Mouse (Mus musculus): ENCODE measurements at regions not wholly inside any gene's neighbourhood (a gene's known extent, or its start where the extent isn't known, plus 50 kb on each side); places are given as distances from the start of the nearest gene placed in this dataset.
A peak's percentile ranks its signal among the peaks of the same experiment; 100 is the strongest.

- no peak for TF ChIP-seq CTCF (IDR thresholded peaks at IDR 0.05; ENCODE audit: low read depth)
- H3K9me3 ChIP-seq (ENCODE audit: low read length) = no peaks in the 10 kb centered on the region
- no peak overlapping the region for H3K9ac ChIP-seq
- no peak overlapping the region for H3K4me2 ChIP-seq (ENCODE audit: low read depth)
- H3K36me3 ChIP-seq (ENCODE audit: insufficient read depth) = no peaks in the 10 kb centered on the region
- H3K4me1 ChIP-seq (ENCODE audit: insufficient read depth) = no peaks in the 10 kb centered on the region
- WGBS = 88% methylated on average over 3 of the region's 3 CpGs
- no peaks in the 10 kb centered on the region for H3K27me3 ChIP-seq (ENCODE audit: insufficient read depth, low read length)
- ATAC-seq (no peak), DNase-seq (no peak)
- H3K27ac ChIP-seq (ENCODE audit: low read depth, low read length) = no peak overlapping the region
- H3K4me3 ChIP-seq (ENCODE audit: low read depth, low read length) = no peak overlapping the region
Measured at GRCm38 (mm10) chr1:105075728-105076127, 280.8 kb downstream of the Rnf152 start.

- Histone ChIP-seq H3K36me3 (ENCODE audit: insufficient read depth) (no peaks in the 10 kb centered on the region), H3K27me3 (ENCODE audit: insufficient read depth, low read length) (no peaks in the 10 kb centered on the region), H3K9me3 (ENCODE audit: low read length) (no peaks in the 10 kb centered on the region), H3K9ac (no peak overlapping the region), H3K4me3 (ENCODE audit: low read depth, low read length) (no peak overlapping the region), H3K4me1 (ENCODE audit: insufficient read depth) (no peaks in the 10 kb centered on the region), H3K4me2 (ENCODE audit: low read depth) (no peak overlapping the region), H3K27ac (ENCODE audit: low read depth, low read length) (no peak overlapping the region)
- TF ChIP-seq CTCF (IDR thresholded peaks at IDR 0.05; ENCODE audit: low read depth) = no peak
- ATAC-seq (no peak), DNase-seq (no peak)
- WGBS = 73% methylated on average over 1 of the region's 1 CpGs
Measured at GRCm38 (mm10) chr1:105074326-105074725, 282.2 kb downstream of the Rnf152 start.

GRCm38 (mm10) chr1:105070661-105071455, 285.7 kb downstream of the Rnf152 start:
- no peak overlapping the region for H3K4me3 ChIP-seq (ENCODE audit: low read depth, low read length)
- no peaks in the 10 kb centered on the region for H3K36me3 ChIP-seq (ENCODE audit: insufficient read depth)
- no peak for ATAC-seq
- H3K9ac ChIP-seq = no peak overlapping the region
- no peaks in the 10 kb centered on the region for H3K9me3 ChIP-seq (ENCODE audit: low read length)
- no peaks in the 10 kb centered on the region for H3K4me1 ChIP-seq (ENCODE audit: insufficient read depth)
- H3K4me2 ChIP-seq (ENCODE audit: low read depth) = no peak overlapping the region
- no peak overlapping the region for H3K27ac ChIP-seq (ENCODE audit: low read depth, low read length)
- 43% methylated on average over 3 of the region's 3 CpGs for WGBS
- no peak for TF ChIP-seq CTCF (IDR thresholded peaks at IDR 0.05; ENCODE audit: low read depth)
- DNase-seq = no peak
- no peaks in the 10 kb centered on the region for H3K27me3 ChIP-seq (ENCODE audit: insufficient read depth, low read length)

DNA sequence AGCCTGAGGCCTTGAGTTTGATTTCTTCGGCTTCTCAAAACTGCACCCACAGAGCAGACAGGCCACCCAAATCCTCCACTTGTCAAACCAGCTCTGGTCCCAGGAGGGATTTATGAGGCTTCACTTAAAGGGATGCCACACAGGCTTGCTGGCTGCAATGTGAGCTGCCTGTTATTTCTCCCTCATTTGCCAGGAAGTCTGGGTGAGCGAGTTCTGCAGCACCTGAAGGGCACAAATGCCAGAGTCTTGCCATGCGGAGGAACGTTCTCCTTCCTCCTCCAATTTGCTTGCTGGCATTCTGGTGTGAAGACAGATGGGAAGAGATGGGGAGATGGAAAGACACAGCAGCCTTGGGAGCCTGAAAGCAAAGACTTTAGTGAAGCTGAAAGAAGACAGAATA, 288.6 kb downstream of the Rnf152 start:
- Histone ChIP-seq H3K36me3 (ENCODE audit: insufficient read depth) (no peaks in the 10 kb centered on the region), H3K9ac (no peak overlapping the region), H3K4me2 (ENCODE audit: low read depth) (no peak overlapping the region), H3K27ac (ENCODE audit: low read depth, low read length) (peak overlapping the region; percentile 15; the same call in 1 of the 2 replicates), H3K4me3 (ENCODE audit: low read depth, low read length) (no peak overlapping the region), H3K4me1 (ENCODE audit: insufficient read depth) (no peaks in the 10 kb centered on the region), H3K27me3 (ENCODE audit: insufficient read depth, low read length) (no peaks in the 10 kb centered on the region), H3K9me3 (ENCODE audit: low read length) (no peaks in the 10 kb centered on the region)
- ATAC-seq = peak; percentile 55; the same call in 1 of the 2 replicates
- WGBS = 60% methylated on average over 4 of the region's 4 CpGs
- DNase-seq = peak; percentile 49
- TF ChIP-seq CTCF (IDR thresholded peaks at IDR 0.05; ENCODE audit: low read depth) = no peak

DNA sequence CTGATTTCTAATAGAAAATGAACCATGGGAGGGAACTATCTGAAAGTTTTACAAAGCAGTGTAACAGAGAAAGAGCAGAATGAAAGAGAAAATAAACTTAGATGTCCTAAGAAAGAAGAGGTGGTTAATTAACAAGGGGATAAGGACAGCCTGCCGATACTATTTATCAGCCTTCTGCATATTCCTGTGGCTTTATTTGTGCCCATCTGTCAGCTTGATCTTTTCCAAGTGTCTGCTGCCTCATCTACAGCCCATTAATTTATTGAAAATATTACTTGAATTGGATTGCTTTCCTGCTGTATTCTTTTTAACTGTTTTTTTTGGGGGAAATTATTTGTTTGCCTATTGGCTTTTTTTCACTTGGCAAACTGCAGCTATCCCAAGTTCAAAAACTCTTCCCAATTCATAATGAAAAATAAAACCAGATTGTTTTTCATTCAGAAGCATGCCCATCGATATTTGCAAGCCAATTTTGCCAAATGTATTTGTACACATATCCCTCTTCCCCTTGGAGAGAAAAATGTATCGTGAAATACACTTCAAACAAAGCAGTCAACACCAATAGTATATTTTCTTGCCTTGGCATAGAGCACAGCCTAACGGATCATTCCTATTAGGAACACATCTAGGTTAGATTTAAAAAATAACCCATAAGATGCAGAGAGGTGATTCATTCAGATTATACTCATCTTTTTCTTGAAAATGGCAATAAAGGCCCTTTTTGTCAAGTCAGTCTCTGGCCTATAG, 289.3 kb downstream of the Rnf152 start:
- WGBS = 48% methylated on average over 4 of the region's 4 CpGs
- no peak overlapping the region for H3K4me2 ChIP-seq (ENCODE audit: low read depth)
- no peaks in the 10 kb centered on the region for H3K9me3 ChIP-seq (ENCODE audit: low read length)
- H3K9ac ChIP-seq = no peak overlapping the region
- no peak overlapping the region for H3K4me3 ChIP-seq (ENCODE audit: low read depth, low read length)
- H3K27me3 ChIP-seq (ENCODE audit: insufficient read depth, low read length) = no peaks in the 10 kb centered on the region
- H3K27ac ChIP-seq (ENCODE audit: low read depth, low read length) = no peak overlapping the region
- DNase-seq = peak; percentile 9
- no peaks in the 10 kb centered on the region for H3K4me1 ChIP-seq (ENCODE audit: insufficient read depth)
- no peak for ATAC-seq
- TF ChIP-seq CTCF (IDR thresholded peaks at IDR 0.05; ENCODE audit: low read depth) = no peak
- H3K36me3 ChIP-seq (ENCODE audit: insufficient read depth) = no peaks in the 10 kb centered on the region

DNA sequence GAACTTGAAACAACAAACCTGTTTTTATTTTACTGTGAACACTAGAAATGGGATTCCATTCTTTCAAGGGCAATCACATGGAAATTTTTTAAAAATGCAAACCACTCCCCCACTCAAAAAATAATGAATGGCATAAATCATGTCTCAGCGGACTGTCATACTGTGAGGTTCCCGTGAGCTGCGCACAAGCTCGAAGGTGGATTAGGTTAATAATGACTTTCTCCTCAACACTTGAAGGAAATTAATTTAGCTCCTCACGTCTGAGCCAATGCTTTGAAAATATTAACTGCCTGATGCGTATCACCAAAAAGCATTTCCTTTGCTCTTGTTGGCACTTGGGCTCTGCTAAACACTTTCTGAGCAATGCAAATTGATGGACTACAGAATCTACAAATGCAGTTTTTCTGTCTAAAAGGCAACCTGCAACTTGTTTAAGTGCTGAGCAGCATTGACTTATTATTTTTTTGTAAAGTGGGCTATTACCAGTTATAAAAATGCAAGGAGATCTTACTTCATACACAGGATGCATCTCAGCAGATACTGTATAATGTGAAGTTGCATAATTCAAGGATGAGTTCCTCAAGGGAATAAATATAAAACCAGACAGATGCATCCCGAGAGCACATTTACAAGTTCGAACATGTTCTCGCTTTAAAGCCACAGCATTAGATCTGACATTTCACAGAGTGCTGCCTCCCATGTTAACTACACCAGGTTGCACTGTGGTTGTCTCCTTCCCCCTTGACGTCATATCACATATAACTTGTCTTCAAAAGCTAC, 282.4 kb downstream of the Cdh20 start:
- DNase-seq = no peak
- no peak for TF ChIP-seq CTCF (IDR thresholded peaks at IDR 0.05; ENCODE audit: low read depth)
- ATAC-seq = peak; percentile 48
- no peak overlapping the region for H3K27ac ChIP-seq (ENCODE audit: low read depth, low read length)
- H3K4me2 ChIP-seq (ENCODE audit: low read depth) = no peak overlapping the region
- H3K36me3 ChIP-seq (ENCODE audit: insufficient read depth) = no peaks in the 10 kb centered on the region
- no peak overlapping the region for H3K4me3 ChIP-seq (ENCODE audit: low read depth, low read length)
- H3K27me3 ChIP-seq (ENCODE audit: insufficient read depth, low read length) = no peaks in the 10 kb centered on the region
- H3K9me3 ChIP-seq (ENCODE audit: low read length) = no peaks in the 10 kb centered on the region
- no peaks in the 10 kb centered on the region for H3K4me1 ChIP-seq (ENCODE audit: insufficient read depth)
- 62% methylated on average over 10 of the region's 10 CpGs for WGBS
- H3K9ac ChIP-seq = no peak overlapping the region
